Mouse (Mus musculus): ENCODE data around the gene Fbxo17.

- TF ChIP-seq CTCF (IDR thresholded peaks at IDR 0.05; ENCODE audit: extremely low read depth, insufficient read depth, insufficient read length, insufficient replicate concordance) (no peak), POLR2A (IDR thresholded peaks at IDR 0.05; ENCODE audit: low read depth, low read length) (no peak)
Observed at GRCm38 (mm10) chr7:28733211-28733610, 16.6 kb downstream of the Fbxo17 start.
